Mouse (Mus musculus) heart, adult 2 months (tissue): ENCODE measurements around the gene Rtp4.

Source experiments
- CTCF ChIP-seq: fragments of 200-600 bp; IDR thresholded peaks from 2 replicates; pipeline ENCODE4 v1.8.1; 2022; ENCODE audit warnings: antibody characterized with exemption, mild to moderate bottlenecking, moderate library complexity
- POLR2A ChIP-seq: fragments of 200-500 bp; IDR thresholded peaks from 2 replicates; pipeline ENCODE4 v1.6.1; 2011; ENCODE audit warnings: mild to moderate bottlenecking, low read depth, low read length, control low read depth; ENCODE audit not compliant: insufficient read depth

DNA sequence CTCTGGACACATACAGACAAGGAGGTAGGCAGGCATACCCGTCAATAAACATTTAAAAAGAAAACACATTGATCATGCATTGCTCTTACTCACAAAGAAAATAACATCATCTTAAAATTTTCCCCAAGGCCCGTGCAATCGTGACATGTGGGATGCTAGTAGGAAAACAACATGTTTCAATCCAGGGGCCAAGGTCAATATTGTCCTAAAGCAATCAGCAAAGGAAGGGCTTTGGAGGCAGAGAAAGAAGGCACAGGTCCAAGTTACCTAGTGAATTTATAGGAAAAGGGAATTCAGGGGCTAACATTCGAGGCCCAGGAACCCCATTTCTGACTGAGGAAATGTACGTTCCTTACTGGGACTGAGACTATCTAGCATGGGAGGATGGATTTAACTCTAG, 2.9 kb upstream of the Rtp4 start:
- TF ChIP-seq CTCF = no peak
- TF ChIP-seq POLR2A = no peak
